Mouse (Mus musculus) bone marrow, adult 2 months (tissue): Measurements from ENCODE around the gene Dbnl.

Source experiments
- CTCF ChIP-seq: fragments of 200-500 bp; IDR thresholded peaks from 2 replicates; pipeline ENCODE4 v1.5.1; 2011; ENCODE audit warnings: low read length, control low read depth; ENCODE audit not compliant: control insufficient read depth, insufficient read depth
- POLR2A ChIP-seq: fragments of 200-500 bp; IDR thresholded peaks from 2 replicates; pipeline ENCODE4 v1.6.1; 2011; ENCODE audit warnings: low read depth, mild to moderate bottlenecking, control low read depth, low read length, borderline replicate concordance; ENCODE audit not compliant: control insufficient read depth

DNA sequence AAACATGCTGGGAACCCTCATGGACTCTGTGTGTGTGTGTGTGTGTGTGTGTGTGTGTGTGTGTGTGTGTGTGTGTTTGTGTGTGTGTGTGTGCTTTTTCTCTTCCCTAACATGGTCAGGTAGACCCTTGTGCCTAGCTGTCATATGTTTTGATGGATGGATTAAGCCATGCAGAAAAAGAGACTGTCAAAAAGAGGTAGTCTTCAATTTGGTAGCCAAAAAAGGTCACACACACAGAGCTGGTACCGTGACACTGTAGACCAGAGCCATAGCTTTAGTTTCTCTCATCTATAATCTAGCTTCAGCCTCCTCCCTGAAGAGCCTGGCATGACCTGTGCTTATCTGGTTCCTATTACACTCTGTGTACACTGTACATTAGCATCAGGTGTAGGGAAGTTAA lies 2.1 kb downstream of the Dbnl start:
- TF ChIP-seq POLR2A (no peak), CTCF (no peak)
